ENCODE assay signal across 24 mouse cellular contexts in genomic region chr3:20776964-20777304, GRCm38 (mm10).
DNase-seq lines count a peak whose midpoint lies in the region; ATAC-seq and TF ChIP-seq lines count a peak whose summit lies in the region.
"Had no signal": no experiment of that assay in that cellular context is flagged by ENCODE, and none has a peak within 500 bp of the region (broad histone marks: within the 10 kb centered on the region; RNA-seq: fewer than 3 reads in every experiment).

No protein-coding gene starts in this region.

- no peak overlapping the region for H3K4me2 ChIP-seq in hindbrain, embryonic 13.5 days
- H3K4me2 ChIP-seq in hindbrain, postnatal 0 days (ENCODE audit: low read depth, low read length): no peak overlapping the region
- H3K4me2 ChIP-seq in neural tube, embryonic 11.5 days (ENCODE audit: low read depth): no peak overlapping the region
- H3K4me2 ChIP-seq in neural tube, embryonic 12.5 days (replicated peaks): no peak overlapping the region
- H3K4me2 ChIP-seq: heart, embryonic 12.5 days; limb, embryonic 13.5 days; lung, embryonic 15.5 days; midbrain, embryonic 12.5 days; stomach, embryonic 15.5 days had no signal

- H3K4me1 ChIP-seq in hindbrain, embryonic 13.5 days (replicated peaks): no peaks in the 10 kb centered on the region; the same call in 1 of the 2 replicates
- H3K4me1 ChIP-seq in hindbrain, postnatal 0 days (ENCODE audit: insufficient read depth, low read length): no peaks in the 10 kb centered on the region
- H3K4me1 ChIP-seq in neural tube, embryonic 11.5 days (ENCODE audit: control insufficient read depth, insufficient read depth, low read length): no peaks in the 10 kb centered on the region
- H3K4me1 ChIP-seq in neural tube, embryonic 12.5 days: no peaks in the 10 kb centered on the region
- H3K4me1 ChIP-seq: heart, embryonic 12.5 days; limb, embryonic 13.5 days; lung, embryonic 15.5 days; stomach, embryonic 15.5 days had no signal

- TF ChIP-seq CTCF in hindbrain, postnatal 0 days (IDR thresholded peaks at IDR 0.05; ENCODE audit: low read depth): no peak

- no peaks in the 10 kb centered on the region for H3K27me3 ChIP-seq in hindbrain, embryonic 13.5 days
- no peaks in the 10 kb centered on the region for H3K27me3 ChIP-seq in hindbrain, postnatal 0 days (ENCODE audit: insufficient read depth, low read length)
- H3K27me3 ChIP-seq in neural tube, embryonic 11.5 days (ENCODE audit: control insufficient read depth, insufficient read depth, low read length): no peaks in the 10 kb centered on the region
- H3K27me3 ChIP-seq in neural tube, embryonic 12.5 days (replicated peaks): no peaks in the 10 kb centered on the region
- H3K27me3 ChIP-seq: heart, embryonic 12.5 days; limb, embryonic 13.5 days; lung, embryonic 15.5 days; midbrain, embryonic 12.5 days; stomach, embryonic 15.5 days had no signal

- no peak overlapping the region for H3K27ac ChIP-seq in hindbrain, embryonic 13.5 days
- H3K27ac ChIP-seq in hindbrain, postnatal 0 days: no peak overlapping the region
- H3K27ac ChIP-seq in neural tube, embryonic 11.5 days (ENCODE audit: low read depth, low read length): no peak overlapping the region
- H3K27ac ChIP-seq in neural tube, embryonic 12.5 days: no peak overlapping the region
- H3K27ac ChIP-seq: limb, embryonic 13.5 days; liver, embryonic 14.5 days; lung, embryonic 15.5 days; stomach, embryonic 15.5 days had no signal

- ATAC-seq in hindbrain, embryonic 13.5 days (ENCODE audit: low FRiP score): peak; percentile 50
- no peak for ATAC-seq in hindbrain, postnatal 0 days
- peak; percentile 25; the same call in 1 of the 2 replicates for ATAC-seq in neural tube, embryonic 11.5 days (ENCODE audit: insufficient read depth, low FRiP score, low TSS enrichment)
- ATAC-seq in neural tube, embryonic 12.5 days (ENCODE audit: low FRiP score, low read depth): peak; percentile 61
- no peak for ATAC-seq in erythroid progenitor cell, adult 5-6 weeks (replicated peaks; ENCODE audit: low FRiP score, poor library complexity, severe bottlenecking)

- DNase-seq in hindbrain, postnatal 0 days (ENCODE audit: low spot score): no peak
- no peak for DNase-seq in neural tube, embryonic 11.5 days (ENCODE audit: low spot score)
- DNase-seq in neural tube, embryonic 10.5 days (ENCODE audit: extremely low spot score, low spot score): no peak
- DNase-seq in yolk sac, embryonic 10.5 days (ENCODE audit: low spot score): no peak
- no peak for DNase-seq in heart, postnatal 14 days
- DNase-seq: adrenal gland, postnatal 36 days; cerebellum, adult 18-20 months; cerebellum, postnatal 25 days; heart, adult 11 months; kidney, adult 8-10 months; kidney, postnatal 25 days; lung, postnatal 4 days; thymus, adult 18-20 months; thymus, postnatal 4 days had no signal

- intact Hi-C loops in heart, postnatal 14 days (cut with DNase I): no loop called here

- H3K9ac ChIP-seq in hindbrain, embryonic 13.5 days: no peak overlapping the region
- no peak overlapping the region for H3K9ac ChIP-seq in hindbrain, postnatal 0 days (replicated peaks; ENCODE audit: low read length)
- no peak overlapping the region for H3K9ac ChIP-seq in neural tube, embryonic 11.5 days (ENCODE audit: low read length)
- H3K9ac ChIP-seq in neural tube, embryonic 12.5 days: no peak overlapping the region
- H3K9ac ChIP-seq: heart, embryonic 12.5 days; limb, embryonic 13.5 days; liver, embryonic 14.5 days; lung, embryonic 15.5 days; midbrain, embryonic 12.5 days; stomach, embryonic 15.5 days had no signal

- no peaks in the 10 kb centered on the region for H3K9me3 ChIP-seq in hindbrain, embryonic 13.5 days
- no peaks in the 10 kb centered on the region for H3K9me3 ChIP-seq in hindbrain, postnatal 0 days (ENCODE audit: low read length)
- no peaks in the 10 kb centered on the region for H3K9me3 ChIP-seq in neural tube, embryonic 11.5 days (ENCODE audit: control insufficient read depth, low read length)
- no peaks in the 10 kb centered on the region for H3K9me3 ChIP-seq in neural tube, embryonic 12.5 days
- H3K9me3 ChIP-seq: G1E; heart, embryonic 12.5 days; limb, embryonic 13.5 days; lung, embryonic 15.5 days; midbrain, embryonic 12.5 days; stomach, embryonic 15.5 days had no signal

- H3K36me3 ChIP-seq in hindbrain, embryonic 13.5 days: no peaks in the 10 kb centered on the region
- H3K36me3 ChIP-seq in hindbrain, postnatal 0 days (ENCODE audit: insufficient read depth, low read length): no peaks in the 10 kb centered on the region
- no peaks in the 10 kb centered on the region for H3K36me3 ChIP-seq in neural tube, embryonic 11.5 days (ENCODE audit: control insufficient read depth, insufficient read depth, low read length)
- no peaks in the 10 kb centered on the region for H3K36me3 ChIP-seq in neural tube, embryonic 12.5 days
- H3K36me3 ChIP-seq: G1E; heart, embryonic 12.5 days; limb, embryonic 13.5 days; lung, embryonic 15.5 days; midbrain, embryonic 12.5 days; stomach, embryonic 15.5 days had no signal

- H3K4me3 ChIP-seq in hindbrain, embryonic 13.5 days: no peak overlapping the region
- H3K4me3 ChIP-seq in hindbrain, postnatal 0 days (ENCODE audit: low read length): no peak overlapping the region
- H3K4me3 ChIP-seq in neural tube, embryonic 11.5 days (ENCODE audit: low read depth, low read length): no peak overlapping the region
- no peak overlapping the region for H3K4me3 ChIP-seq in neural tube, embryonic 12.5 days
- H3K4me3 ChIP-seq: heart, embryonic 12.5 days; limb, embryonic 13.5 days; lung, embryonic 15.5 days; midbrain, embryonic 12.5 days; stomach, embryonic 15.5 days had no signal

- 58% methylated on average over 2 of the region's 2 CpGs for WGBS in hindbrain, embryonic 13.5 days
- 50% methylated on average over 2 of the region's 2 CpGs for WGBS in hindbrain, postnatal 0 days
- WGBS in neural tube, embryonic 11.5 days: 76% methylated on average over 2 of the region's 2 CpGs
- 62% methylated on average over 2 of the region's 2 CpGs for WGBS in neural tube, embryonic 12.5 days

Comparison
In these comparisons a context has a peak if more than half of its experiments do, and no peak if none do; other contexts are left out.
1. ATAC-seq: peak in hindbrain, embryonic 13.5 days (single experiment), neural tube, embryonic 11.5 days (single experiment) and neural tube, embryonic 12.5 days (single experiment); none in hindbrain, postnatal 0 days (single experiment) and erythroid progenitor cell, adult 5-6 weeks (single experiment).